Mouse (Mus musculus): ENCODE results near the gene Ybx2. TPM values are rescaled to one million over a fixed set of nuclear protein-coding genes. Genes with fewer than 3 reads are reported as not detected.
"Not testable (repeated sequence)": the region's sequence is repeated elsewhere in the genome, so short reads cannot be mapped to it uniquely, and the experiment has no call there.

Gene Ybx2
- total and polyA plus RNA-seq, 2 experiments from 2014 or later: 2.5 to 22.8 TPM

DNA sequence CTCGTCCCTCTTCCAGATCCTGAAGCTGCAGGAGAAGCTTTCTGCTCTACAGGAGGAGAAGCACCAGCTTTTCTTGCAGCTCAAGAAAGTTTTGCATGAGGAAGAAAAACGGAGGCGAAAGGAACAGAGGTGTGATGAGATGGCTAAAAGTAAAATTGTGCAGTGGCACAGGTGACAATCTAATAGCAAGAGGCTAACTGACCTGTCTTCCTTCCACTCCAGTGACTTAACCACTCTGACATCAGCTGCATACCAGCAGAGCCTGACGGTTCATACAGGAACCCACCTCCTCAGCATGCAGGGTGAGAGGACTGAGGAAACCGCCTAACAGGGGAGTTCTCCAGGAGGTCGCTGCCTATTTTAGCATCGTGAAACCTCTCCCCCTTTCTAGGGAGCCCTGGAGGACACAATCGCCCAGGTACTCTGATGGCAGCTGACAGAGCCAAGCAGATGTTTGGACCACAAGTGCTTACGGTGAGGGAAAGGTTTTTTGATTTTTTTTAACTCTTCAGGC, 20.6 kb upstream of the Ybx2 start:
- 43% methylated on average over 9 of the region's 9 CpGs for WGBS
- no peak for ATAC-seq
- peak overlapping the region; percentile 99 for H3K4me2 ChIP-seq (ENCODE audit: low read depth)

DNA sequence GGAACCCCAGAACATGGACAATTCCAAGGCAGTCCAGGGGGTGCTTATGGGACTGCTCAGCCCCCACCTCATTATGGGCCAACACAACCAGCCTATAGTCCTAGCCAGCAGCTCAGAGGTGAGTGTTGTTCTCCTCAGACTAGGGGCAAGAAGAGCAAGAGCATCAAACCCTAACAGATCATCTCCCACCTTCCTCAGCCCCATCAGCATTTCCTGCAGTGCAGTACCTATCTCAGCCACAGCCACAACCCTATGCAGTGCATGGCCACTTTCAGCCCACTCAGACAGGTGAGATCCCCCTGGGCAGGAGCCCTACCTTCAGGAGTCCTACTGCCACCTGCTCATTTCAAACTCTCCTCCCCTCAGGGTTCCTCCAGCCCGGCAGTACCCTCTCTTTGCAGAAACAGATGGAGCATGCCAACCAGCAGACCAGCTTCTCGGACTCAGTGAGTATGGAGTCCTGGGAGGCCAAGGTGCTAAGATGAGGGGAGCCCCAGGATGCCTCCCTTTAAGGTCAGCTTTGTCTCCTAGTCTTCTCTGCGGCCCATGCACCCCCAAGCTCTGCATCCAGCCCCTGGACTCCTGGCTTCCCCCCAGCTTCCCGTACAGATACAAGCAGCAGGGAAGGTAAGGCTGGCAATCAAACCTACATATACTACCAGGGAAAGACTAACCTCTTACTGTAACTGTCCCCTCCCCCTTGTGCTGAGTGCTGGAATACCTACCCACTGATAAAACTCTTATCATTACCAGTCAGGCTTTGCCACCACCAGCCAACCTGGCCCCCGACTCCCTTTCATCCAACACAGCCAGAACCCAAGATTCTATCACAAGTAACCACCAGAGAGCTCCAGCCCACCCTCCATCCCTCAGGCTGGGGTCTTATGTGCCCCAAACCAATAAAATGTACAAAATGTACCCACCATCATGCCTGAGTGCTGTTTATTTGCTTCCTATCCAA, 19.6 kb upstream of the Ybx2 start:
- Histone ChIP-seq H3K4me1 (ENCODE audit: insufficient read depth) (peaks cover 12% of the 10 kb centered on the region), H3K36me3 (ENCODE audit: insufficient read depth) (peaks cover 71% of the 10 kb centered on the region), H3K27ac (ENCODE audit: low read depth, low read length) (no peak overlapping the region), H3K4me2 (ENCODE audit: low read depth) (no peak overlapping the region), H3K9ac (no peak overlapping the region), H3K4me3 (ENCODE audit: low read depth, low read length) (no peak overlapping the region), H3K9me3 (ENCODE audit: low read length) (no peaks in the 10 kb centered on the region), H3K27me3 (ENCODE audit: insufficient read depth, low read length) (no peaks in the 10 kb centered on the region)
- ATAC-seq: no peak
- 72% methylated on average over 5 of the region's 5 CpGs for WGBS
- peak; percentile 37 for TF ChIP-seq CTCF (IDR thresholded peaks at IDR 0.05; ENCODE audit: low read depth)
- DNase-seq: no peak

More for the DNA sequence above, 20.6 kb upstream of the Ybx2 start:
- no peak overlapping the region for H3K9ac ChIP-seq
- no peak for TF ChIP-seq CTCF (IDR thresholded peaks at IDR 0.05; ENCODE audit: low read depth)
- H3K4me1 ChIP-seq (ENCODE audit: insufficient read depth): peaks cover 12% of the 10 kb centered on the region
- H3K36me3 ChIP-seq (ENCODE audit: insufficient read depth): peaks cover 81% of the 10 kb centered on the region
- H3K4me3 ChIP-seq (ENCODE audit: low read depth, low read length): no peak overlapping the region
- DNase-seq: no peak
- no peaks in the 10 kb centered on the region for H3K9me3 ChIP-seq (ENCODE audit: low read length)
- no peak overlapping the region for H3K27ac ChIP-seq (ENCODE audit: low read depth, low read length)
- no peaks in the 10 kb centered on the region for H3K27me3 ChIP-seq (ENCODE audit: insufficient read depth, low read length)

DNA sequence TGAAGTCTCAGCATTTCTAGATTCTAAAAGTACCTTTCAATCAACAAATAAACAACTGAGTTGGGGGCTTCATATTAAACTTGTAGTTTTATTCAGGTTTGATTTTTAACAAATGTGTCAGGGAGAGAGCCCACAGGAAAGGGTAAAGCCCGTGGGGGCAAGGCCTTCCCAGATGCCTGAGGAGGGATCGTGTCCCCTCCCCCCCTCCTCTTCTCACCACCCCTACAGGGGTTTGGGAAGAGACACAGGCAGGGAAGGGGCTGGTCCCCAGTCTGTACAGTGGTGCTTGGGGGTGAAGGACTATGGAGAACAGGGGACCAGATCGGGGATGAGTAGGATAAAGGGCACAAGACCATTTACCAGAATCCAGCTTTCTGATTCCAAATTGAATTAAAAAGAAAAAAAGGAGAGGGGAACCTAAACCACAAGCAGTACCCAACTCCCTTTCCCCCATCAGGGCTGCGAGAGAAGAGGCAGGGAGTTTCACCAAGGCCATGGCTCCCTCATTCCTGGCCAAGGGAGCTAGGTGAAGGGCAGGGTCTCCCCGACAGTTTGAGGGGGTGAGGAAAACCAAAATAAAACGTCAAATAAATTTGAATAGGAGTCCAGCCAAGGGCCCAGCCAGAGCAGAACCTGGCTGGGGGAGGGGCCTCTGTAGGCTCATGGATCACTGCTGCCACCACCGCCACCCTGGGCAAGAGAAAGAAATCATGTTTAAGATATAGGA, 18.8 kb upstream of the Ybx2 start:
- H3K27ac ChIP-seq (ENCODE audit: low read depth, low read length); H3K4me3 ChIP-seq (ENCODE audit: low read depth, low read length); ATAC-seq; H3K9ac ChIP-seq; H3K27me3 ChIP-seq (ENCODE audit: insufficient read depth, low read length); DNase-seq; H3K9me3 ChIP-seq (ENCODE audit: low read length); H3K4me2 ChIP-seq (ENCODE audit: low read depth): not testable (repeated sequence)
- peaks cover 62% of the 10 kb centered on the region for H3K36me3 ChIP-seq (ENCODE audit: insufficient read depth)
- 62% methylated on average over 7 of the region's 7 CpGs for WGBS
- peaks cover 12% of the 10 kb centered on the region for H3K4me1 ChIP-seq (ENCODE audit: insufficient read depth)

DNA sequence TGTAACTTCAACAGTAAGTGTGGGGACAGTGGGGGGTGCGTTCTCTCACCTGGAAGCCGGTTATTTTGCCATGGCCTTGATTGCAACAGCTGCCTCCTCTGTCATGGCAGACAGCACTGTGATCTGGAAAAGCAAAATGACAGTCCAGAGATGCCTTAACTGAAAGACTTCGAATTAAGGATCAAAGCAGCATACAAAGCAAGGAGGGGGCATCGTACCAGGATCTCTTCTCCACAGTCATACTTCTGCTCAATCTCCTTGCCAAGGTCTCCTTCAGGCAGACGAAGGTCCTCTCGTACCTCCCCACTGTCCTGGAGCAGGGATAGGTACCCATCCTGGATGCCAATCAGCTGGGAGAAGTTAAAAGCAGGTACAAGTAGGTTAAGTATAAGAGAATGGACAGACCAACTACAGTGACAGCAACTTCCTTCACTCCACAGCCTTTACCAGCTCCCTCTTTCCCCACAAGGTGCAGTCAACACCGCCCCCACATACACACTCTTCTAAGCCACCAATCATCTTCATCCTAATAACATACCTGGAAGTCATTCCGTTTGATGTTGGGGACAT, 18.1 kb upstream of the Ybx2 start:
- Histone ChIP-seq H3K27me3 (ENCODE audit: insufficient read depth, low read length) (no peaks in the 10 kb centered on the region), H3K9ac (no peak overlapping the region), H3K4me1 (ENCODE audit: insufficient read depth) (peaks cover 12% of the 10 kb centered on the region), H3K4me2 (ENCODE audit: low read depth) (no peak overlapping the region), H3K36me3 (ENCODE audit: insufficient read depth) (peaks cover 56% of the 10 kb centered on the region), H3K9me3 (ENCODE audit: low read length) (no peaks in the 10 kb centered on the region), H3K4me3 (ENCODE audit: low read depth, low read length) (no peak overlapping the region), H3K27ac (ENCODE audit: low read depth, low read length) (no peak overlapping the region)
- no peak for DNase-seq
- no peak for TF ChIP-seq CTCF (IDR thresholded peaks at IDR 0.05; ENCODE audit: low read depth)
- ATAC-seq: no peak
- 89% methylated on average over 8 of the region's 8 CpGs for WGBS

DNA sequence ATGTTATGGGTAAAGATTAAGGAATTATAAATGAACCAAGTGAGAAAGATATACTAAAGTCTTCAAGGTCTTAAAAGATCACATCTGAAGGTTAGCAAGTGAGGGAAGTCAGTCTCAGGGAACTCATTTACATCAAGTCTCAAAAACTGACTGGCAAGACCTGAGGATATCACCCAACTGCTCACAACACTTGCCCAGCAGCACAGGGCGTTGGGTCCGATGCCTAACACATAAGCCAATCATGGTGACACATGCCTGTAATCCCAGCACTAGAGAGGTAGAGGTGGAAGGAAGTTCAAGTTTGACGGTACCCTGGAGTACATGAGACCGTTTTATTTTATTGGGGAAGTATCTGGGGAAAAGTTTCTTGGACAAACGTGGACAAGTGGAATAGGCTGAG, 17.5 kb upstream of the Ybx2 start:
- DNase-seq: no peak
- WGBS: 85% methylated on average over 5 of the region's 5 CpGs
- H3K4me2 ChIP-seq (ENCODE audit: low read depth): no peak overlapping the region
- no peak for TF ChIP-seq CTCF (IDR thresholded peaks at IDR 0.05; ENCODE audit: low read depth)
- ATAC-seq: no peak
- H3K4me1 ChIP-seq (ENCODE audit: insufficient read depth): peaks cover 12% of the 10 kb centered on the region
- no peak overlapping the region for H3K27ac ChIP-seq (ENCODE audit: low read depth, low read length)
- H3K36me3 ChIP-seq (ENCODE audit: insufficient read depth): peaks cover 49% of the 10 kb centered on the region
- no peak overlapping the region for H3K9ac ChIP-seq
- no peak overlapping the region for H3K4me3 ChIP-seq (ENCODE audit: low read depth, low read length)
- no peaks in the 10 kb centered on the region for H3K27me3 ChIP-seq (ENCODE audit: insufficient read depth, low read length)
- no peaks in the 10 kb centered on the region for H3K9me3 ChIP-seq (ENCODE audit: low read length)

DNA sequence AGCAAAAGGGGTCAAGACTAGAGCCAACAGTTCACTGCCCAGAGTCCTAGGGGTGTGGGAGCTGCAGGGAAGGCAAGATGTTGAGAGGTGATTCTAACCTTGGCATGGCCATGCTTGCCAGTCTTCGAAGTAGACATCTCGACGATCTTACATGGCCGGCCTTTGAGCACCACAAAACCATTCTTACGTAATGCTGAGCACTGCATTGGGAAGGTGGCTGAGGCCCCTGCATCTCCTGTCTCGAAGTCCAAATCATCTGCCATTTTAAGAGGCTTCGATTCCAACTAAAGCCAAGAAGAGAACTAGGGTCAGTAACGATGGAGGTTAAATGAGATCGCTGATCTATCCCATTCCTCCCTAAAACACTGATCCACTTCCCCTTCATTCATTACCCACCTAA, 16.5 kb upstream of the Ybx2 start:
- ATAC-seq (no peak), DNase-seq (no peak)
- Histone ChIP-seq H3K36me3 (ENCODE audit: insufficient read depth) (peaks cover 45% of the 10 kb centered on the region), H3K4me1 (ENCODE audit: insufficient read depth) (peaks cover 12% of the 10 kb centered on the region), H3K4me3 (ENCODE audit: low read depth, low read length) (peak overlapping the region; percentile 84; the same call in 1 of the 2 replicates), H3K27ac (ENCODE audit: low read depth, low read length) (no peak overlapping the region), H3K9me3 (ENCODE audit: low read length) (no peaks in the 10 kb centered on the region), H3K4me2 (ENCODE audit: low read depth) (peak overlapping the region; percentile 95), H3K9ac (peak overlapping the region; percentile 87), H3K27me3 (ENCODE audit: insufficient read depth, low read length) (no peaks in the 10 kb centered on the region)
- WGBS: 83% methylated on average over 9 of the region's 9 CpGs
- TF ChIP-seq CTCF (IDR thresholded peaks at IDR 0.05; ENCODE audit: low read depth): no peak
